Mouse (Mus musculus): ENCODE measurements around the gene Apbb2.

Apbb2 gene

DNA sequence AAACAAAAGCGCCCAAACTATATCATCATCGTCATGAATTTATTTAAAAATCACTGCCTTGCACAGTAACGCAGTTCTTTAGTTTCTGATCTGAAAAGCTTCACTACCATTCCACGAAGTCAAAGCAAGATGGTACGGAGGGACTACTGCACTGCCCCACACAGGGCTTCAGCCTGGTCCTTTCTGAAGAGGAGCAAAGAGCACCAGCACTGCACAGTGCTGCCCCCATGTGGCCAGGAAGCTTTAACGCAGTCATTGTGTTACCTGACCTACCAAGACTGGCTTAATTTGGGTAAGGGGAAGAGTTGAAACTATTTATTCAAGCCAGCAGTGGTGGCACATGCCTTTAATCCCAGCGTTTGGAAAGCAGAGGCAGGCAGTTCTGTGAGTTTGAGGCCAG lies 249.6 kb downstream of the Apbb2 start:
- DNase-seq: peak; percentile 66

GRCm38 (mm10) chr5:66367641-66368040 lies 250.9 kb downstream of the Apbb2 start:
- no peak for DNase-seq

DNA sequence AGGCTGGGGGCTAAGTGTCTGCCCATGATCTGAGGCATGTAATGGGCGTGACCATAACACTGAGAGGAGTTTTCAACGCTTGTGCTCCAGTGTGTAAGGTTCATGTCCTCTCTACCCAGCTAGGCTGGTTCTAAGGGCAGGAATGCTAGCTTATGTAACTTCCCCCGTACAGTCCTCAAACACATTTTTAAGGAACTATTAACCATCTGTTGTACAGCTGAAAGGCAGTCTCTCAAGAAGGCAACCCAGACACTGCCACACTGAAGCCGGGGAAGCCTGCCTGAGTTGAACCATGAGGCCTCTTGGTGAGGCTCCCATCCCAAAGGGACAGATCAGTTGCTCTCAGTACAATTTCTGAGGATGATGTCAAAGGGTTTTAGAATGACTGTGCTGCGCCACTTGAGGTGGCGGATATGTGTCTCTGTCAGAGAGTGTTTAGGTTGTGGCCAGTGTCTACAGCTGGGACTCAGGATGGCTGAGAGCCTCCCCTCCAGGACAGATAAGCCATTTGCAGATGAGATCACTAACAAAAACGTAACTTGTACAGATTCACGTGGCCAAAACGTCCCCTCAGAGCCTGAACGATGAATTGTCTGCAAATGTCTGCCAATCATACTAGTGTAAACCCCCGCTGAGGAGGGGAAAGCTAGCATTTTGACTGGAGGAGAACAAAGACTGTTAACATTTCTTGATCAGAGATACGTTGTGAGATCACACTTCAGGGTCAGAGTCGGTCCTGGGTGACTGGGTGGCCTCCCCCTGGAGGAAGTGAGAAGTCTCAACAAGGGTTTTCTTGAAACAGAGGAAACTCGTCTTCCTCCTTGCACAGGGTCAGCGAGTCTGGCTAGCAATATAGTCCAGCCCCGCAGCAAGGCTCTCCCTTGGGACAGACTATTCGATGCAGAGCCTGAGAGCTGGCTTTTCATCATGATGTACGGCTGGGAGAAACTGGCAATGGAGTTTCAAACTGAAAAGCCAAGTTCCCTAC lies 255.0 kb downstream of the Apbb2 start:
- no peak for DNase-seq

- no peak for DNase-seq
Measured at GRCm38 (mm10) chr5:66360739-66361138, 257.8 kb downstream of the Apbb2 start.

- DNase-seq: no peak
Measured at GRCm38 (mm10) chr5:66359742-66360423, 258.7 kb downstream of the Apbb2 start.

- no peak for DNase-seq
Measured at GRCm38 (mm10) chr5:66355147-66355546, 263.4 kb downstream of the Apbb2 start.

- no peak for DNase-seq
Measured at GRCm38 (mm10) chr5:66353876-66354275, 264.7 kb downstream of the Apbb2 start.

GRCm38 (mm10) chr5:66351836-66352390 lies 266.7 kb downstream of the Apbb2 start:
- DNase-seq: no peak

- DNase-seq: no peak
Measured at GRCm38 (mm10) chr5:66351064-66351463, 267.5 kb downstream of the Apbb2 start.

DNA sequence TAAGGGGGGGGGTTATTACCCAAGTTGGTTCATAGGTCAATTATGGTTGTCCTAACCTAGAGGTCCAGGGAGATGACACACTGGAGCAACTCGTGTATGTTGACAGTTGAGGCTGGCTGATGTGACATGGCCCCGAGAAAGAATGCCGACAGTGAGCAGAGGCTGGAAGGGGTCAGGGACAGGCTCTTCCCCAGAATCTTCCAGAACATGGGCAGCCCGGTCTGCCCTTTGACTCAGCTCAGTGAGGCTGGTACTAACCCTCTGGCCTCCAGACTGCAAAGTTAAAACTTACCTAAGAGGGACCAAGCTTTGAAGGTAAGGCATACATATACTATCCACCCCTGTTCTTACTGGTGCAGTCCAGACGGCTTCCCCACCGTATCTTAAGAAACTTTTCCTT lies 268.0 kb downstream of the Apbb2 start:
- DNase-seq: no peak

GRCm38 (mm10) chr5:66348421-66348820 lies 270.2 kb downstream of the Apbb2 start:
- no peak for DNase-seq

GRCm38 (mm10) chr5:66346756-66347155 lies 271.8 kb downstream of the Apbb2 start:
- DNase-seq: no peak

GRCm38 (mm10) chr5:66345140-66345539 lies 273.4 kb downstream of the Apbb2 start:
- no peak for DNase-seq

DNA sequence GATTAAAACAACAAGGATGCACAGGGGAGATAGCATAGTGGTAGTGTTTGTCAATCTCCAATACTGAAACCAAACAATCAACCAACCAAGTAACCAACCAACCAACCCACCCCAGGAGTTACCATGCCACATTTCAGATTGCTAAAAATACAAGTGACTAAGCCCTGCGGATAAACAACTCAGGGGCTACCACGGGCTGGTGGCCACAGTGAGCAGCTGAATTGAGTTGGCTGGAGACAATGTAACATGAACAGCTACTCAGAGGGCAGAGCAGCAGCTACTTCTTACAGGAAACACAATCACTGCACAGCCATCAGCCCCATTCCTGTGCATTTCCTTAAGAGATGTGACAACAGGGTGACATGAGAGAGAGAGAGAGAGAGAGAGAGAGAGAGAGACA lies 274.4 kb downstream of the Apbb2 start:
- no peak for DNase-seq

- DNase-seq: no peak
Measured at GRCm38 (mm10) chr5:66342285-66342684, 276.3 kb downstream of the Apbb2 start.

DNA sequence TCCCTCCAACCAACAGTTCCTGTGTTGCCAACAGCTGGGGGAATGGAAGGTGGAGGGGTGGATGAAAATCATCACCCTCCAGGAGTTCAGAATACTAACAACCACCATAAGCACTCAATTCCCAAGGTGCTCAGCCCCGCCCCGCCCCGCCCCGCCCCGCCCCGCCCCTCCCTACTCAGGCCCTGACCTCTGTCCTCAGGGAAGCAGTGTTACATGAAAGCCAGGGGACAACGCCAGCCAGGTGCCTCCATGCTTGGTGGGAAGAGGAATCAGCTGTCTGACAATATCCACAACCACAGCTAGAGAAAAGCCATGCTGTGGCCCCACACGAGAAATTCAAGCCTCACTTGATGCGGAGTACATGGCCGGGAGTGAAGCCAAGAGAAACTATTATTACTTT lies 276.7 kb downstream of the Apbb2 start:
- DNase-seq: no peak

- no peak for DNase-seq
Measured at GRCm38 (mm10) chr5:66340356-66341102, 278.1 kb downstream of the Apbb2 start.

GRCm38 (mm10) chr5:66338583-66338982 lies 280.0 kb downstream of the Apbb2 start:
- DNase-seq: peak; percentile 60

- DNase-seq: peak; percentile 33
Measured at GRCm38 (mm10) chr5:66337969-66338345, 280.6 kb downstream of the Apbb2 start.

- peak; percentile 41 for DNase-seq
Measured at GRCm38 (mm10) chr5:66337025-66337968, 281.3 kb downstream of the Apbb2 start.

DNA sequence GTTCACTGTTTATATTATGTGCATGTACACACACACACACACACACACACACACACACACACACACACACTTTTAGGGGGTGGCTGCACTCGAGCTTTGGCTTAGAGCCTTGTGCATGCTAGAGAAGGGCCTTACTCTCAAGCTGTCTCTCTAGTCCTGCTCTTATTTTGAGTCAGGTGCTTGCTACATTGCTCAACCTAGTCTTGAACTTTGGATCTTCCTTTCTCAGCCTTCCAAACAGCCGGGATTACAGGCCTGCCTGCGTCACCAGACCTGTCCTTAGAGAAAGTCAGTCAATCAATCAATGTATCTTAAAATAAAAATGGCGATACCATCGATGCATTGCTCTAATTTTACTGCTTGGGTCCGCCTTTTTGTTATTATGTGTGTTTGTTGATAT lies 287.8 kb downstream of the Apbb2 start:
- no peak for DNase-seq

DNA sequence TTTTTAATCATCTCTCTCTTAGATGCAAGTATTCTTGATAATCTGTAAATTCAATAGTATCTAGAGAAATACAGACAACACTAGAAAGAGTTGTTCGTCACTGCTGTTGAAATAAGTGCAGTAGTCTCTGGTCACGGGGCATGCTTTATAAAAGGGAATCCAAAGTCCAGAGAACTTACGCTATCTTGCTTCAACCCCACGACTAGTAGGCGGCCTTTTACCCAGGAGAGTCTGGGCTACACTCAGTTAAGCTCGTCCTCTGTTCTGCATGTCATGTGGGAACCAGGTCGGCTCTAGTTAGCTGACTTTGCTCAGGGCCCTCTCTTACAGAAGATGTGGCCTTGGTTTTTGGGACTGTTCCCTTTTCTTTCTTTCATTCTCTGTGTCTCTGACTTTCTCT lies 289.8 kb downstream of the Apbb2 start:
- no peak for DNase-seq

All from right cerebral cortex, postnatal 4 days (tissue).